Mouse (Mus musculus) layer of hippocampus, adult 6 months (tissue): ENCODE data around the gene Synm. TPM values are rescaled to one million over a fixed set of nuclear protein-coding genes. Genes with fewer than 3 reads are reported as not detected.

Experiments
- long read RNA-seq, 2 experiments: library from polyadenylated mRNA; unstranded; transcript quantifications; one replicate each; pipeline ENCODE4 v2.0.0; 2019 to 2020
- microRNA-seq: library from miRNA; unstranded; fragments of <30 nt; microRNA quantifications from one replicate; pipeline ENCODE4 v1.2.0, GENCODE M21; 2020
- polyA plus RNA-seq: library from polyadenylated mRNA; unstranded; fragments of <200 nt; fragmentation: Nextera tagmentation; gene quantifications from 2 replicates; pipeline ENCODE4 v1.2.3, GENCODE M21; 2021

The Synm gene
- polyA plus RNA-seq, result 6.5 and 6.7 TPM in 2 replicates
- long read RNA-seq, experiment 1, full-length matches to known transcripts, result 13 of 34 reads
- long read RNA-seq, experiment 1, partial matches to known transcripts, result 8 of 34 reads
- long read RNA-seq, experiment 1, other reads (novel, unspliced or antisense), result 13 of 34 reads
- long read RNA-seq, experiment 2, full-length matches to known transcripts, result 47 of 73 reads
- long read RNA-seq, experiment 2, partial matches to known transcripts, result 10 of 73 reads
- long read RNA-seq, experiment 2, other reads (novel, unspliced or antisense), result 16 of 73 reads

DNA sequence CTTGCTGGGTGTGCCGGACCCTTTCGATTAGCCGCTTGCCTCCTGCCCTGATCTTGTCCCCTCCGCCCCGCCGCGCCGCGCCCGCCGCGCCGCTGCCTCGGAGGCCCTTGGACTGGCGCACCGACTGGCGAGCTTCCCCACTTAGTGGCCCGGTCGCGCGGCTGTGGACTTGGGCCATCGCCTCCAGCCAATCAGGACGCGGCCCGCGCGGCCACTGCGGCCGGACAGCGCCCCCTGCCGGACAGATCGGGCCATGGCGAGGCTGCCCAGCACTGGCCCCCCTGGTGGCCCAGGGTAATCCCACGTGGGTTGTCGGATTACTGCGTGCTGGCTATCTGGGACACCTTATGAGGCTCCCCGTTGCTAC lies at the start of gene Synm:
Gene Synm (minus strand): TSS at position 114 of the 367 bp plus-strand sequence.

Small RNA genes within 50 kb of the gene (microRNA-seq; reads per million reads assigned to microRNA genes)
- gene Gm23844, result not detected

Other genes with a start within 250 kb of the Synm start
- 35.9 and 40.5 TPM in 2 replicates for gene Lrrc28, start 114.5 kb downstream of the Synm start, polyA plus RNA-seq
- 2.6 TPM in 2 replicates for gene Ttc23, start 112.3 kb downstream of the Synm start, polyA plus RNA-seq
- gene Igf1r, start 193.1 kb upstream of the Synm start, polyA plus RNA-seq, result 4.3 and 4.5 TPM in 2 replicates